Mouse (Mus musculus) cerebellum, adult 9-11 months (tissue): ENCODE measurements around the gene Rasl11b.

ENCODE experiments used
- DNase-seq: peaks from one replicate; pipeline ENCODE4 v3.0.0; 2022

Gene Rasl11b

DNA sequence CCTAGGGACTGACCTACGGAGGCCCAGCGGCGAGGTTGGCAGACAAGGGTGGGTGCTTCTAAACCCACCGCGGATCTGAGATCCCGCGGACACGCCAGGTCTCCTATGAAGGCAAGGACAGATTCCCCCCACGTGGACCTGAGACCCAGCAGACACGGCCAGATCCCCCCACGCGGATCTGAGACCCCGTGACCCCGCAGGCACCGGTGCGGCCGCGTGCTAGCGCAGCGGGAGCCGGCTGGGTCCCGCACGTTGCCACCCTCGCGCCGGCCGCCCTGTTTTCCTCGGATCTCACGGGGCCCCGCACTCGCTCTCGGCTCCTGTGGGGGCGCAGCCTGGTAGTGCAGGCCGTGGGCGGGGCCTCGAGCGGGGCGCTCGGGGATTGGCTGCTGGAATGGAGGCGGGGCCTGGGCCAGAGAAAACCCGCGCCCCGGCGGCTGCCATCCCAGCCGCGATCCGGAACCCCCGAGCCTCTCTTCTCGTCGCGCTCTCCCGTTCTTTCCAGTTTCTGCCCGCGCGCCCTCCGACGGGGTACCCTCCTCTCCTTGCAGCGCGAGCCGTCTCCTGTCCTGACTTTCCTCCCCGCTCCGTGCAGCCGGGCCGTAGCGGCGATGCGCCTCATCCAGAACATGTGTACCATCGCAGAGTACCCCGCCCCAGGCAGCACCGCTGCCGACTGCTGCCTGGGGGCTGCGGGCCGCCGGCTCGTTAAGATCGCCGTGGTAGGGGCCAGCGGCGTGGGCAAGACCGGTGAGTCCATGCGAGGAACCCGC, at the start of gene Rasl11b:
Gene Rasl11b, plus strand, starts transcription at position 446 of the 773 bp plus-strand sequence.
- peak; percentile 93 for DNase-seq

DNA sequence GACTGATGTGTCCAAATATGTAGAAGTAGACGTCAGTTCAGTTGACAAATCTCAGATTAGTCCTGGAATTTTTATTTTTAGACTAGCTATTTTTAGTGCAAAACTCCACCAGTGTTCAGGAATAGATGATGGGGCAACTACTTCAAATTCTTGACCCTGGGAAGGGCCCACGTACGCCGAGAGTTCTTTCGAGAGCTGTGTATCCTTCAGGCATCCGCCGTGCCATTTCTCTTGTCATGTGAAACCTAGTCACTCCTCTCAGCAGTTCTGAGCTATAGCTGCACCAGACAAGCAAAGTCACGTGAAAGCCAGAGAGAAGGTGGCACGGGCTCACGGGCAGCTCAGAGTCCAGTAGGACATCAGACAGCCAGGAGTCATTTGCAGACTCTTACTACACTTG, 47.5 kb upstream of the Rasl11b start:
- no peak for DNase-seq

DNA sequence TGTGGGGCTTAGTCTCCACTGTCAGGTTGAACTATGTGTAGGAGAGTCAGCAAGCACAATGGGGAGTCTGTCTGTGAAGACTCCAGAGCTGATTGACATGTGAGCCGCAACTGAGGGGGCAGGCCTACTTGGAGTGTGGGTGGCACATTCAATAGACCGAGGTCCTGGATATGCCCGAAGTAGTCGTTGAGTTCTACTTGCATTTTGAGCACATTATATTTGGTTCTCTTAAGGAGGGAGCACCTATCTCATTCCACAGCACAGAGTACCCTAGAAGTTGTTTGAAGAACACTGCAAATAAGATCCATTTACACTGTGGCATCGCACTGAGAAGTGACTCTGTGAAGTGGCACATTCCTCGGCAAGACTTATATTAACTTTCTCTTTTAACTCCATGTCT, 45.1 kb upstream of the Rasl11b start:
- no peak for DNase-seq

- DNase-seq, result no peak
Measured at GRCm38 (mm10) chr5:74151774-74152173, 43.3 kb upstream of the Rasl11b start.

DNA sequence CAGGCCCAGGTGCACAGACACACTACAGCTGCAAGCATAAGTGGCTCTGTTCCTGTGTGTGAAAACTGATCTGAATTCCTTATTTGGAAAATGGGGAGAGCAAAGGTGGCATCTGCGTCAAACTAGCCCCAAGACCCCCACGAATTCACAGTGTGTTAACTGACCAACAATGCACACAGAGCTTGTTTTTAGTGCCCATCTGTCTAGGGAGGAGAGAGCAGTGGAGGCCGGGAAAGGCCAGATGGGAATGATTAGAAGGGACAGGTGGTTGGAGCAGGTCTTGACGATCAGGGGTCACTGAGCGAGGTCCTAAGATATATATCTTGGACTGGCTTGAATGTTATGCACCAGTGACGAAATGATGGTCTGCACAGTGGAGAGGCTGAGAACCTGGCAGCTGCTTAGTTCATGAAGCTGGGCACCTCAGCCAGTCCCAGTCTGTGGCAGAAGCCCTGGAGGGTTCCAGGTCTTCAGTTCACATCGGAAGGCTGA, 39.2 kb upstream of the Rasl11b start:
- no peak for DNase-seq

DNA sequence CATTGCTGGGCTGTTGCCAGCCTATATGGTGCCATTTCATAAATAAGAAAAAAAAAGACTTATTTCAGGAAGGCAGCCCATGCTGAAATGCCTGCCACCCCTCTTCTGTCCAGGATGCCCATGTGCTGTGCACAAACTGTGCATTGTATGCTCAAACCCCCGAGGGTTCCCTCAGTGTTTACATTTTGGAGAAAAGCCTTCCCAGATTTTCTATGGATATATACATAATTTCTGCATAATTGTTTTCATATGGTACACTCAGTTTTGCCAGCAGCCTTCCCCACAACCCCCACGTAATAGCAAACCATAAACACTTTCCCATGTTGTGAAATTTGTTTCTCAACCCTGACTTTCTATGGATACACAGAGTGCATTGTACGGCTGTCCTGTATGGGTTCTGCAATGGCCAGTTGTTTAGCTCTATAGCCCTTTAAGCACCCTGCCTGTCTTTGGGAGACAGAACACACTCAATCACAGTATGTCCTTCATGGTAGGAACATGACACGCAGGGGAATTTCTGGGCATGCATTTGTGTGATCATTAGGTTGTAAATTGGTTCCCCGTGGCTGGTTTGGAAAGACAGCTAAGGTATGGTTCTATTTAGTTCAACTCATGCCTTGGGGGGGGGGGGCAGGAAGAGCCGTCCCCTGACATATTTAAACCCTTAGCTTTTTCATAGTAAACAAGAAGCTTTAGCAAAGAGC, 36.0 kb upstream of the Rasl11b start:
- no peak for DNase-seq

GRCm38 (mm10) chr5:74159906-74160305, 35.2 kb upstream of the Rasl11b start:
- DNase-seq, result no peak

DNA sequence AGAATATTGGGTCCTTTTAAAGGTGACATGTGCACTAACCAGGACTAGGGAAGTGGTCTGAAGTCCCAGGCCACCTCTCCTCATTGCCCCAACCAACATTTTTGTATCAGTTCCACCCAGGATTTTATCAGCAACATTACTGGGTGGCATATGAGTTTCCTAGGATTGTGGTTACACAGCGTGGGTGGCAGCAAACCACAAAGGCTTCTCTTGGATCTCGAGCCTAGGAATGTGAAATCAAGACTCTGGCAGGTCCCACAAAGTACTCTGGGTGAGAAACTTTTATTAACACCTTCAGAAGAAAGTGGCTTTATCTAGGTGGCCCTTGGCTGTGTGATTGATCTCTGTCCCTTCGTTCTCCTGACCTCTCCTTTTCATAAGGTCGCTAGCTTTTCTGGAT, 34.7 kb upstream of the Rasl11b start:
- DNase-seq, result no peak

- DNase-seq, result no peak
Measured at GRCm38 (mm10) chr5:74161297-74161926, 33.7 kb upstream of the Rasl11b start.

DNA sequence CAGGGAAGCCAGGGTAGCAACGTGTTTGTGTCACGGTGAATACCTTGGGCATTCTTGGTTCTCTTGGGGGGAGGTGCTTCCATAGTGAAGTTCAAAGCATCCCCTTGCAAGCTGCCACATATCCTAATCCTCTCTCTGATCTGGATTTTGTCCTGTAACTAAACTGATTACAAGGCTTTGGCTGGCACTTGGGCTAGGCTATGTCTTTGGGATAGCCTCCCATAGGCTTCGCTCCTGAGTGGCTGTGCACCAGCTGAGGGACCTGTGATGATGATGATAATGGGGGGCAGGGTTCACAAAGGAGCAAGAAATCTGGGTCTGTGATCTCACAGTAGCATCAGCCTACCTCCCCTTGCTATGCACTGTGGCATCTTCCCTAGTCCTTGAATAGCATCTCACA, 33.1 kb upstream of the Rasl11b start:
- DNase-seq, result no peak

DNA sequence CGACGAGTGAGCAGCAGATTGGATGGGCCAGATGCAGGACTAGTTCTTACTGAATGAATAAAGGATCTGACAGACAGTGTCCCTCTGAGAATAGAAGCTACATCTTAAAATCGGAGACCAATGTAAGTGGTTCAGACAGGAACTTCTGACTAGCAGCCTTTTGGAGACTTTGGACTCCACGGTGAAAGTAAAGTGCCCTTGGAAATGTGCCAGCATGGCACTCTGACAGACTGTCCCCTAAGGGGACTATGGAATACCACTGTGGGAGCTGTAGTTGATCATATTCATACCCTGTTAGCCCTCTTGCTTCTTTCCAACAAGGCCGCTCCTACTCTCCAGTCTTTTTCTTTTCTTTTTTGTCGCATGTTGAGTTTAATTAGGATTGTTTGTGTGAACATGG, 31.9 kb upstream of the Rasl11b start:
- DNase-seq, result no peak

DNA sequence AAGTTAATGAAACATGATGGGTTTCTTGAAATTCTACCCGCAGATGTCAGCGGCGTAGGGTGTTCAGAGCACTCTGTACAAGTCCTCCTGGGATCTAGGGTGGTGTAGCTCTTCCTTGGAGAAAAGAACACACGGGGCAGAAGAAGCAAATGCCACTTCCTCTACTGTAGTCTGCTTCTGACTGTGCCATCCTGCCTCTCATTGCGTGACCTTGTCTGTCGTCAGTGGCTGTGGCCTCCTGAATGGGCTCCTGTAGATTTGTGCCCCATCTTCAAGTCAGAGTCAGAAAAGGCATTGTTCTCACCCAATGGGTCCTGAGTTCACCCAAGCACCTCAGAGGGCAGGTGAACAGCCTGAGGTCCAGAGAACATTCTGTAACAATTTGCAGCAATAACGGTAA, 30.5 kb upstream of the Rasl11b start:
- DNase-seq, result no peak

GRCm38 (mm10) chr5:74166642-74167041, 28.4 kb upstream of the Rasl11b start:
- DNase-seq, result no peak

- no peak for DNase-seq
Measured at GRCm38 (mm10) chr5:74168085-74168484, 27.0 kb upstream of the Rasl11b start.

- DNase-seq, result no peak
Measured at GRCm38 (mm10) chr5:74171768-74172167, 23.3 kb upstream of the Rasl11b start.

GRCm38 (mm10) chr5:74172208-74172607, 22.9 kb upstream of the Rasl11b start:
- no peak for DNase-seq

DNA sequence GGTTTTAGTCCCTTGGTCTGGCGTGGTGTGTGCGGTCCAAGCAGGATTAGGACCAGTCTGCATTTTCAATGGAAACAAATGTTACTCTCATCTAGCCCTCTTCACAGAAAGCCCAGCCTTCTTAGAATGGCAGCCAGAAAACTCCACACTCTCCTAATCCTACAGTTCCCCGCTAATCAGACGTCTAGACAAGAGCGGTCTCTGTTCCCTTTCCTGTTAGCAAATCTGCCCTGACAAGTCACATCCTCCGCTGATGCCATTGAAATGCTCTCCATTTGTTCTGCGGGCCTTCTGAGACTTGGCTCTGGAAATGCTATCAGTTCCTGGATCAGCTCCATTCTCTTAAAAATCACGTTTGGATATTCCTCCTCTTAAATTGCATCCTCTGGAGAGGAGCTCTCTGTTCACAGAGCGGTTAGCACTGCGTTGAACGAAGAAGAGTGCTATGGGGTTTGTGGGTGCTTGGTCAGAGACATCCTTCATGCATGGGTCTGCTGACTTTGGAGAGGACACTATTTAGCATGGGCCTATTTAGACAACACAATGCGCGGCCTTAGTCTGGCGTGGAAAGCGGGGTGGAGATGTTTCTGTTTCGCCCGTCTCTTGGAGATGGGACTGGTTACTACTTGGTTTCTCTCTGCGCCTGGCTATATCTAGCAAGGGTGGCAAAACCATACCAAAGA, 21.8 kb upstream of the Rasl11b start:
- no peak for DNase-seq

DNA sequence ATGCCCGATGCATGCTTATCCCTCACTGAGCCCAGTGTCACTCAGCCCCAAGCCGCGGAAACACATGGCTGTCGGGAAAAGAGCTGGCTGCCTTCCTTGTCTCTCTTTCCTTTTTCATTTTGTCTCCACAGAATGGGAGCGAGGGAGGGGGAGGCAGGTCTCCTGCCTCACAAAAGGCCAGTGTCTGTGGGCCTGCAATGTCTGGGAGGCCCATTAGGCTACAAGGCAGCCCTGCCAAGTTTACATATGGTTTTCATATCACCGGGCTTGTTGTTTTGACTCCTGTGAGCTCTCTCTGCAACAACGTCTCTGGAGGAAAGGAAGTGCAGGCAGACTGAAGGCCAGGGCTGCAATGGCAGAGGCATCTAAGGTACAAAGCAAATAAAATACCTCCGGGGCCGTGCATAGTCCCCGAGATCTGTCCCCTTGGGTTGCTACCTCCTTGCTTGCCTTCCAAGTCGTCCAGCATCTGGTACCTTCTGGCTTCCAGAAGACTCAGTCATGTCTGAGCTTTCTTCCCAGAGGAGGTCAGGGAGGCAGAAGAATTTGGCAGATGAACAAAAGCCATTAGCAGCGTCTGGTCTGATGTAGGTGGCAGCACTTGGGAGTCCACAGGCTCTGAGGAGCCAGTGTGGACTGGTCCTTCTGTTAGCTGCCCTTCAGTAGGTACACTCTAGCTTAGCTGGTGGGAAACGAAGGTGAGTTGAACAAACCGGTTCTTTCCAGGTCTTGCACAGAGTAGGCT, 19.4 kb upstream of the Rasl11b start:
- peak; percentile 47 for DNase-seq

DNA sequence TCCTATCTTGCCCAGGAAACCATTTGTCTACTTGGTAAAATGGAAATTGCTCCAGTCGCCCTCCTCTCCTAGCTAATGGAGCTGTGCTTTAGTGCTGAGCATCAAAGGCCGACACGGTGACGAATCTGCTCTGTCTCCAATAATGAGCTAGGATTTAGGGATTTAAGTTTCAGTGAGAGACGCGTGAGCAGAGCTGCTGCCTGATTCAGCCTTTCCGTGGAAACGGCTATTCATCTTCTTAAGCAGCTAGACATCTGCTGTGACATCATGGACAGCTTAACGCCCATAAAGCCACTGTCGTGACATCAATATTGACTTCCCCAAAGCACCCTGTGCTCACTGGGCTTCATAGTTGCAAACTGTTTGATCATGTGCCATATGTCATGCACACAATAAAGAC, 14.9 kb upstream of the Rasl11b start:
- DNase-seq, result no peak

DNA sequence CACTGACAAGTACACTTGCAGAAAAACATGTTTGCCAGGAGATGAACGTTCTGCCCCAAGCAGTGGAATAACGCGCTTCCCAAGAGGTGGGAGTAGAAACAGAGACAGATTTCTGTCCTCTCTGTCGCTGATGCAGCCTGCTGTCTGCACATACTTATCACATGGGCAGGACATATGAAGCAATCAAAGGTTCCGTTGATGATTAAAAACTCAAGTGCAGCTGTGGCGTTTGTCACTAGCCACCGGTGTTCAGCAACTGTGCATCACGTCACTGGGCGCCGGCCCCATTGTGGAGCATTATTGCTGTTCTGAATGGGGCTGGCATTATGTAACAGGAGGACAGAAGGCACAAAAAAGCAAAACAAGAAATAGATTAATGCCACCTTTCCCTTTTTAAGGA, 12.0 kb upstream of the Rasl11b start:
- DNase-seq, result no peak

GRCm38 (mm10) chr5:74184607-74185006, 10.5 kb upstream of the Rasl11b start:
- no peak for DNase-seq

DNA sequence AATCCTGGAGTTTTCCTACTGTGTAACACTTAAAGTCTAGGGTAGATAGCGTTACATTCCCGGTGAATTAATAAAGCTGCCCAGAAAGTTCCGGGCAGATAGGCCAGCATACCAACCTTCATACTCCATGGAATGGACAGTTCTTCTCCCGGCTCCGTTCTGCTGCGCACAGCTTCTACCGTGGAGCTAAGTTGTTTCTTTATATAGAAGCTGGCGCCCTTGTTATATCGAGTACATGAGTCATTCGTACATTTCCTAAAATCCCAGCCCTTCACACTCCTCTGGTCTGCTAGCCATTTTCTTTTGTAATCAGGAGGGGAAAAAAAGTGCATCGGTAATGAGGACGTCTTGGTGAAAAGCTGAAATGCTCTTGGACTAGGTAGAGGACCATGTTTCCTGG, 7.0 kb upstream of the Rasl11b start:
- DNase-seq, result no peak

DNA sequence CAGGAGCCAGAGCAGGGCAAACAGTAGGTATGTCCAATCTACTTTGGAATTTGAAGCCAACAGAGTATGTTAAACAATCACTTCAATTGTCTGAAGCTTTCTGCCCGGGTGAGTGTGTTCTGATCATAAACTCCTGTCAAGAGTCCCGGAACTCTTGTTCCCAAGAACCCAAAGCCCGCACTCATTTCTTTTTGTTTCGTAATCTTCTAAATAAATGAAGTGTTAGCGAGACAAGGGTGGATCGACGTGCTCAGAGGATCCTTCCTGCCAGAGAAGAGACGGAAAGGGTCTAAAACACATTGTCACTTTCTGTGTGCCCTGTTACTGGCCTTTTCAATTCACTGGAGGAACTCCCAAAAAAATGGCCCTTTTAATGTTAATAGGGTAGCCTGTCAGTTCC, 6.2 kb upstream of the Rasl11b start:
- no peak for DNase-seq
